Mouse (Mus musculus) embryo, embryonic 10.5 days (tissue): Measurements from ENCODE around the gene Rrn3.
"Not testable (repeated sequence)": the region's sequence is repeated elsewhere in the genome, so short reads cannot be mapped to it uniquely, and the experiment has no call there.

ENCODE experiments used
- DNase-seq: peaks from one replicate; pipeline ENCODE4 v3.0.0-alpha.2; 2015; ENCODE audit warnings: low spot score

Gene Rrn3

DNA sequence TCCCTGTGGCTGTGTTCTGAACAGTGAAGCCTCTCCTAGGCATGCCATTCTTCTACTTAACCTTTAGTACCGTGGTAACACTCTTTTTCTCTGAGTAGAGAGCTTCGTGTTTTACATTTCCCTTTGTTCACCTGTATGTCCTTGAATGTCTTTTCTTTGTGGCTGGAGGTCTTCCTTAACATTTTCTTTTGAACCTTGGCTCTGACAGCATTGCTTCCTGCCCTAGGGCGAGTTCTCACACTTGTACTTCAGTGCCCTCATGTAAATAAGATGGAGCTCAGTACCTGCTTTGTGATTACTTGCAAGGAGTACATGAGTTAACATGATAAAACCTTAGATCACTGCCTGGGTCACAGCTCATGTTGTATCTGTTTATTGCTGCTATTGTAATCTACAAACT is 5.4 kb downstream of the Rrn3 start:
- no peak for DNase-seq

DNA sequence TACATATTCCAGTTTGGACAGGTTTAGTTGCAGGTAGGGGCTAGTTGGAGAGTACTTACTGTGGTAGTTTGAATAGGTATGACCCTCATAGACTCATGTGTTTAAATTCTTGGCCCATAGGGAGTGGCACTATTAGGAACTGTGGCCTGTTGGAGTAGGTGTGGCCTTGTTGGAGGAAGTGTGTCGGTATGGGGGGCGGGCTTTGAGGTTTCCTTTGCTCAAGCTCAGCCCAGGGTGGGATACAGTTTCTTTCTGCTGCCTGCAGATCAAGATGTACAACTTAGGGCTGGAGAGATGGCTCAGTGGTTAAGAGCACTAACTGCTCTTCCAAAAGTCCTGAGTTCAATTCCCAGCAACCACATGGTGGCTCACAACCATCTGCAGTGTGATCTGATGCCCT is 12.9 kb downstream of the Rrn3 start:
- not testable (repeated sequence) for DNase-seq

DNA sequence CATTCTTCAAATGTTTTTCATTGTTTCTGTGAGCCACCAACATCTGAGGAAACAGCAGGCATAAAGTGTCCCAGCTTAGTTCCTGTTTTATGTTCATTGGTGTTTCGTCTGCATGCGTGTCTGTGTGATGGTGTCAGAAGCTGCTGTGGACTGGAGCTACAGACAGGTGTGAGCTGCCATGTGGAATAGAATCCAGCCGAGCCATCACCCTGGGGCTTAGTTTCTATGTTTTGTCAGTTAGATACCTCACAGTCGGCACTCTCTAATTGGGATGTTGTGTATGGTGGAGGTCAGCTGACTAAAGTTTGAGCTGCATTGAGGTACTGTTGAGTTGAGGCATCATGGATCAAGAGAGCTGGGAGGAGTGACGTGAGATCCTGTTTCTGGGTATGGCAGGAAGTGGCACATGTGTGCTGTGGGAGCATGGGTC is 16.3 kb downstream of the Rrn3 start:
- DNase-seq = no peak

DNA sequence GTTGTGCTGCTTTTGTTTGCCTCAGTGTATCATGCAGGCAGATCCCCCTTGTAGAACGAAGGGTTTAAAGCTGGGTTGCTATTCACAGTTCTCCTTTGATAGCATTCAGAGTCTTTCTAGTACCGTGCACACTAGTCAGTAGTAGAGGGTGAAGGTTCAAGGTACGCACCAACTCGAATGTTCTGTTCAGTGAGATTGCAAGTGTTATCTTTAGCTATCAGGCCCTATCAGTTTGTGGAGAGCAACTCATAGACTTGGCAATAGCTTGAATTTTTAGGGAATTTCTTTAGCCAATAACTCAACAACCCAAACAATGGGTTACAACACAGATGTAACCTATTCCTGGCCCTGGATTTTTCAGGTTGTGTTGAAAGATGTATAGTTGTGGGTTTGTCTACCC is 20.7 kb downstream of the Rrn3 start:
- DNase-seq = no peak

DNA sequence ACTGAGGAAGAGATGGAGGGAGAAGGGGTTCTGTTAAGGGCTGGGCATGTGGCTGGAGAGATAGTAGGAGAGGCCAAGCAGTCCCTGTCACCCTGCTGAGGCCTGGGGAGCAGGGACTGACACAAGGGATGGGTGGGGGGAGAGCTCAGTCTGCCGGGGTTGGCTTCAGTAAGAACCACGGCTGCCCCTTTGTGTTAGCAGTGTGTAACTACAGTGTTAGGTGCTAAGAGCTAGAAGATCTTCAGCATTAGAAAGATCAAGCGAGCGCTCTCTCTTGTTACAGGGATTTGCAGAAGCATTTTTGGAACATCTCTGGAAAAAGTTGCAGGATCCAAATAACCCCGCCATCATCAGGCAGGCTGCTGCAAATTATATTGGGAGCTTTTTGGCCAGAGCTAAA is 24.2 kb downstream of the Rrn3 start:
- DNase-seq = no peak

DNA sequence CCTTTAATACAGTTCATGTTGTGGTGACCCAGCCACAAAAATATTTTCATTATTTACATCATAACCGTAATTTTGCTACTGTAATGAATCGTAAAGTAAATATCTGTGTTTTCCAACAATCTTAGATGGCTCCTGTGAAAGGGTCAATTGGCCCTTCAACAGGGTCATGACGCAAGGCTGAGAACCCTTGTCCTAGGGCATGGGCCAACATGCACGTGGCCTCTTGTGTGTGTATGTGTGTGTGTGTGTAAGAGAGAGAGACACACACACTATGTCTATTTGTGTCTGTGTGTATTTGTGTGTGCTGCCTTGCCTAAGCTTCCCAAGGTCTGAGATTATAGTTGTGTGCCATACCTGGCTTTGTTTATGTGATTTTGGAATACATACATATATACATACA is 27.1 kb downstream of the Rrn3 start:
- DNase-seq = no peak

DNA sequence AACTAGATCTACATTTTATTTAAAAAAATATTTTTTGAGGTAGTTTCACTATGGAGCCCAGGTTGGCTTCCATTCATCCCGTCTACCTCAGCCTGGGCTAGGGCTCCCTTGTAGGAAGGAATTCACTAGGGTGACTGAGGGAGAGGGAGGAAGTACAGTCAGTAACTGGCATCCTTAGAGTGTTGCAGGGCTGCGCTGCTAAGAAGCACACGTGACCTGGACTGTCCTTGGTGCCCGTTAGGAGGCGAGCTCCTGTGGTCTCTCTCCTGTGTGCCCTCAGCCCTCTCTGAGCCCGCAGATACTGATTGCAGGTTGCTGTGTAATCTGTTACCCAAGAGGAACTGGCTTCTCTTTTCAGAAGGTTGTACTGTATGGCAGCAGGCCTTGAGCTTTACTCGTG is 27.9 kb downstream of the Rrn3 start:
- no peak for DNase-seq

DNA sequence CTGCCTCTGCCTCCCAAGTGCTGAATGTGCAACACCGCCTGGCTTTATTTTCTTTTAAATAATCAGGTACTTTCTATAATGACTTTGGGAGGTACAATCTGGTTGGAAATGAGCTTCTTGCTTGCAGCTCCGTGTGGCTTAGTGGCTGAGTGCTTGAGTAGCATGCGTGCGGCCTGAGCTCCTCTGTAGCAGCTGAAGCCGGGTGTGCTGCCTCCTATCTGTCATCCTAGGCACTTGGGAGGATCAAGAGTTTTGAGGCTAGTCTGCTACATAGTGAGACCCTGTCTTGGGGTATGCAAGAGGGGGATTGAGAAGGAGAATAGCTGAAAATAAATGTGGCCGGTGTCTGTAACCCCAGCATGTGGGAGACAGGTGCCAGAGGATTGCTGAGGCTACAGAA is 31.6 kb downstream of the Rrn3 start:
- DNase-seq = no peak

DNA sequence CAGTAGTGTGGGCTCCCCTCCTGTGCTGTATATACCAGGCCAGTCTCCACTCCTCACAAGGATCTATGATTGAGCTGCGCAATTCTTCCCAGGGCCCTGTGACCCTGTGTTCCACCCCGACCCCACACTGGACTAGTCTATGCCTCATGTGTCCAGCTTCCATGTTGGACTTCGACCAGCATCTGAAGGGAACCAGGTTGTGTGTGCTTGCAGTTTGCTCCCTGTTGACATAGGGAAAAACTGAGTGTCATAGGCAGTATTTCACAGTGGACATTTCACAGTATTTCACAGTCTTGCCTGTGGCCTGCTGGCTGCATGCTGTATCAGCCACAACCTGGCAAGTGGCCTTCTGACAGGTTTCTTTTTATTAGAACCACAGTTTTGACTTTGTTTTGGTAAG is 32.7 kb downstream of the Rrn3 start:
- no peak for DNase-seq

DNA sequence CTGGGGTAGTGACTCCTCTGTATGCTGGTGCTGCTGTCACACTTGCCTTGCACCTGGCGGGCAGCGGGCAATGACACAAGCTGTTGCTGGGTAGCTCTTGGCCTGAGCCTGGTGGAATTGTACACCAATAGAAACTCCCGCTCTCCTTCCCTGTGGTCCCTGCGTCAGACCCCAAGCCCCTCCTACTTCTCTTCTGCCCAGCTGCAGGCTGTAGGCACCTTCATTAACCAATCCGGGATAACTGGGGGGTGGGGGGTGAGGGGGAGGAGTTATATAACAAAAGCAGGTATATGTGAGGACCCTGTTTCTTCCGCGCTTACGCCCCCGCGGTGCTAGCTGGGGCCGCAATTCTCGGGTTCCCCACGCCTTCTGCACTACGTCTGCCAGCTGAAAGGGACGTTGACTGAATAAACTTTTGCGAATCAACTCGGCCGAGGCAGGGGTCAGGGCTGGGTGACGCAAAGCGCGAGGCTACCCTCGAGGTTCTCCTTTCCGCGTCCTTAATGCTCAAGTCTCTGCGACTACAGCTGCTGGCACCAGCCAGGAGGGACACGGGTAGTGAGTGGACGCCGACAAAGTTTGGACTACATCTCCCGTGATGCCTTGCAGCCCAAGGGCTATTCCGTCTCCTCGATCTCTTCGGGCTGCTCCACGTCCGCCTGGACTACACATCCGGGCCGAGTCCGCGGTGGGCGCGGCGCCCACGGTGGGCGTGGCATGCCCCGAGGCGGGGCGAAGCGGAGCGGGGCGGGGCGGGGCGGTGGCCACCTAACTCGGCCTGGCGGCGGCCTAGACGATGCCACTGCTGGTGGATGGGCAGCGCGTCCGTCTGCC is 38.3 kb downstream of the Rrn3 start, which contains the start of gene Ntan1:
TSS of gene Ntan1 (plus strand) at position 286 of the 834 bp plus-strand sequence.
- peak; percentile 95 for DNase-seq

DNA sequence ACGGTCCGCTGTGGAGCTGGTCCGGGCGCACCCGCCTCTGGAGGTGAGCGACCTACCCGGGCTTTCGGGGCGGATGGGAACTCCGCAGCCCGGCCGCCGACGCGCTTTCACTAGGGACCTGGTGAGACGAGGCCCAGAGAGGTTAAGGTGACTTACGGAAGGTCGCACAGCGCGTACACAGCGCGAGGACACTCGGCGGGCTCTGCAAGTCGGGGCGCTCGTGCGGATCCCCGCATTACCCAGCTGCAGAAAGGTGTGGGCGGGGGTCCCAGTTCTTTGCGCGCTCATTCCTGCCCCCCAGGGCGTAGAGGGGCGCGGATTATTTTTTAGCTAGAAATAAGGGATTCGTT is 38.9 kb downstream of the Rrn3 start:
- no peak for DNase-seq

DNA sequence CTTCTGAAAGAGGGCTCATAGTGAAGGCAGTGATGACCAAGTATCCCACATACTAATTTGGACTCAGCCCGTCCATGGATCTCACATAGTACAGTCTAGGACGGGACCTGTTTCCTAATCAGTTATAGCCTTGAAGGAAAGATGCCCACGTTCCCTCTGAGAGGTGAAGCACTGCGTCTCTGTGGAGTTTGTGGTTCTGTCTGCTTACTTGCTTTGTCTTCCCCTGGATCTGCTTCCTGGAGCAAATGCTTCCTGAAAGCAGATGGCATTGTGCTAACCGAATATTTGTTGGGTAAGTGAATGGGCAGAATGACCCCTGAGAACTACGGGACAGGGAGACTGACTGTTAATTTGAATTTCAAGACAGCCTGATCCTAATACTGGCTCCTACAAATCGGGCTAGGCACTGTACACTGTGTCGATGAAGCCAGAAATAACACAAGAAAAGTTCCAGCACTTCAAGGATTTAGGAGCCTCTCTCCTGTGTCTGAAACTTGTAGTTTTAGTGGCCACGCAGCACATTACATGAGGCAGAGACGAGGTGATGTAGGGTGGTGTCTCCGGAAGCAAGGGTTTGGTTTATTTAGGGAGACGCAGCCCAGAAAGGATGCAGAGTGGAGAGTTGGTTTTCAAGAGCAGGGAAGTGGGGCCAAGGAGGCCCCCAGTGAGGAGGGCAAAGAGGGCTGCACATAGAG is 39.4 kb downstream of the Rrn3 start:
- DNase-seq = peak; percentile 33

DNA sequence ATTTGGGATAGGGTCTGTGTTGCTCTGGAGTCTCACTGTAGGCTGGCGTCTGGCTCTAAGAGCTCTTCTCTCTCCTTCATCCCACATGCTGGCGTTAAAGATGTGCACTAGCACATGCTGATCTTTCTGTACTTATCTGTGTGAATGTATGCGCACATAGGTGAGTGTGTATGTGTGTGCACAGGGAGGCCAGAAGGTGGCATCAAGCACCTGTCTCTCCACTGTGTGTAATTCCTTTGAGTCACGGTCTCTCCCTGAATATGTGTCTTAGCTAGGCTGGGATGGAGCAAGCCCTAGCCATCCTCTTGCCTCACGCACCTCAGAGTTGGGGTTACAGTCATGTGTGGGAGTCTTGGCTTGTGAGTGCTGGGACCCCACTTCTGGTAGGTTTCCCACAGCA is 40.3 kb downstream of the Rrn3 start:
- DNase-seq = no peak

DNA sequence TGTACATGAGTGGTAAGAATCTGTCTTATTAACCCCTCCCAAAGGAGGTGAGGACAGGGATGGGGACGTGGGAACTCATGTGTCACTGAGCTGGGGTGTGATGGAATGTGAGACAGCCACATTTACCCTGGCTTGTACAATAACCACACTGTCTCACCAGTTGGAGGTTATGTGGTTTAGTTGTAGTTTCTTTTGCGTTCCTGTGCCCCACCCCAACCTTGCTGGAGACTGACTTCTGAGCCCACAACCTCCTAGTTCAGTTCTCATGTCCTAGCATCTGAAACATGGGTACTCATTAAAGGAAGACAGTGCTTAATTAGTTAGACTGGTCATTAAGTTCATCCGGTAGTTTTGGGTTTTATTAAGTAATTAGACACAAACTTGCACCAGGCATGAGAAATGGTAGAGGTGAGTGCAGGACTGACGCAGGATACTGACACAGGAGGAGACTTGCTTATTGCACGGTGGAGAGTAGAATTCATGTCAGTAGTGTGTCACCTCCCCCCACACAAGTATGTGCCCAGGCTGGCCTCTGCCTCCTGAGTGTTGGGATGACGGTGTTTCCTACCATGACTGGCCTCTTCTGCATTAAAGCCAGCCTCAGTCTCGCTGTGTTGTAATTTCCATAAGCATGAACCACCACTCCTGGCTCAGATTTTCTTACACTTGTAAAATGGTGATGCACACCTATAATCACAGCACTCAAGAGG is 45.4 kb downstream of the Rrn3 start:
- no peak for DNase-seq

DNA sequence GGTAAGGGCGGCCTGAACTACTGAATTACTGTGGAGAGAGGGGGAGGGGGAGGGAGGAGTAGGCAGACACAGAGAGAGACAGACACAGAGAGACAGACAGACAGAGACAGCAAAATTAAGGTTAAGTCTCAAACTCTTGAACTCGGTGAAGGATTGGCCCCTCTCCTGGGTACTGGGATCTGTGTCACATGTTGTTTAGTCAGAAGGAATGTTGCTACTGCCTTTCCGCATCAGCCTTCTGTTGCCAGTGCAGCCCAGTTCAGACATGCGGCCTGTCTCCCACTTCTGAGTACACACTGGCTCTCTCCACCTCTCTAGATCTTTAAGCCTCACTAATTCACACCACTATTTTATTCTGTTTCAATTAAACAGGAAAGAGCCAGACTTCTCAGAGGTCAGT is 46.0 kb downstream of the Rrn3 start:
- DNase-seq = no peak

DNA sequence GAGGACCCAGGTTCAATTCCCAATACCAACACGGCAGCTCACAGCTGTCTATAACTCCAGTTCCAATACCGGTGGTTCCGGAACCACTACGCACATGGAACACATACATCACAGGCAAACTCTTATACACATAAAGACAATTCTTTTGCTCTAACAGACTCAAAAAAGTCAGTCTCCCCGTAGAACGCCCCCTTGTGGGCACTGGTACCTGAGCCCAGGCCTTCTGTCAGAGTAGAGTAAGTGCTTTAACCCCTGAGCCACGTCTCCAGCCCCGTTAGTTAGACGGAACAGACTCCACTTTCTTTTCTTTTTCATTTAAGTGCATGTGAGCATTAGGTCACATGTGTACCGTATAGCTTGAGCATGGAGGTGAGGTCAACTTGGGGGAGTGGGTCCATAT is 49.9 kb downstream of the Rrn3 start:
- no peak for DNase-seq

DNA sequence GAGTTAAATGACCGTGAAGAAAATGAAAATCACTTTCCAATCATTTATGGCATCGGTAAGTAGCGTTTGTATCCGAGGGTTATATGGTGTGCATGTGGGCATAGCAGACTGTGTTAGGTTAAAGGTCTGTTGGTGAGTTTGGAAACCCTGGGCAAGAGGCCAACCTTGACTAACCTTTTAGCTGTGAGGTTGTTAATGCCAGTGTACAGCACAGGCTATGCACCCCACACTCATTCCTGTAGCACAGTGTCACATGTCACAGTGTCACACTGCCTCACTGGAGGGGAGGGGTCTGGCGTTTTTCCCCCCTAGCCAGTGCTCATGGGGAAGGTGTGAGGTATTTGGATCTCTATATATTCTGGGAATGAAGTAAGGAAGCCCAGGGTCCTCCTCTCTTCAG is 51.1 kb downstream of the Rrn3 start:
- DNase-seq = no peak

DNA sequence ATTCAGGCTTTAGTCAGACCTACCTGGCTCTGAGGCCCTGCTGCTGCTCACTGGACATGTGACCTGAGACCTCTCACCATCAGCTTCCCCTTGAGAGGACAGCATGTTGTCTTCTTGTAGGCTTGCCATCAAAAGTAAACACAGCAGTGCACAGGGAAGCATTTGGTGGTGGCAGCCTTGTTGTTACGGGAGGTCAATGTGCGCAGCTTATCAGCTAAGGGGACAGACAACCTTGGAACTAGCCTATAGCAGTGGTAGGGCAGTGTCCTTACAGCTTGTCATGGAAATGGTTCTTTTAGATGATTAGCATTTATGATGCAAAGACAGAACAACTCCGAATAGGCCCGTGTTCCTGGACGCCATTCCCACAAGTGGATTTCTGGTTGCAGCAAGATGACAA is 53.9 kb downstream of the Rrn3 start:
- no peak for DNase-seq

DNA sequence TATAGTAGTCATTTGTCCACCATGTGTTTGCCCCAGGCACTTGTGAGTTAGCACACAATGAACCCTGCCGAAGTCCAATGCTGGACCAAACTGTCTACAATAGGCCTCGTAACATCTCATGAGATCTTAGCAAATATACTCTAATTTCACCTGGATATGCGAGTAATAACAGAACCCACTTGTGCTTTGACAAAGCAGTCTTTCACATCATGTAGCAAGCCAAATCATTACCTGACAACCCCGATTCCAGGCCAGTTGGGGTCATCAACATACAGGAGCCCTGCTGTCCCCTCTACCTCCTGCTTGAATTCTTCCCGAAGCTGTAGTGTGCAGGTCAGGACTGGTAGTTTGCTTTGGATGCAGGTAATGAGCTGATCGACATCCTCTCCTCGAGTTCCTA is 59.5 kb downstream of the Rrn3 start:
- DNase-seq = no peak

DNA sequence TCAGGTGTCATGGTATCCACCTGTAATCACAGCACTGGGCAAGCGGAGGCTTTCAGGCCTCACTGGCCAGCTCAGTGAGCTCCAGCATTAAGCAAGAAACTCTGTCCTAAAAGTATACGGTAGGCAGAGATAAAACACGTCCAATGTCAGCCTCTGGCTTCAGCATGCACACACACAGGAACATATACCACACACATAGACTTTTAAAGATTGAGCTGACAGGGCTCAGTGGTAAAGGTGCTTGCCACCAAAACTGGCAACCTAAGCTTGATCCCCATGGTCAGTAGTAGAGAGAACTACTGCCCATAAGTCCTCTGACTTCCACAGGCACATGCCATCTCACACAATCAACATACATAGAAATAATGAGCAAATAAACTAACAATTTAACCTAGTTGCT is 60.4 kb downstream of the Rrn3 start:
- no peak for DNase-seq

DNA sequence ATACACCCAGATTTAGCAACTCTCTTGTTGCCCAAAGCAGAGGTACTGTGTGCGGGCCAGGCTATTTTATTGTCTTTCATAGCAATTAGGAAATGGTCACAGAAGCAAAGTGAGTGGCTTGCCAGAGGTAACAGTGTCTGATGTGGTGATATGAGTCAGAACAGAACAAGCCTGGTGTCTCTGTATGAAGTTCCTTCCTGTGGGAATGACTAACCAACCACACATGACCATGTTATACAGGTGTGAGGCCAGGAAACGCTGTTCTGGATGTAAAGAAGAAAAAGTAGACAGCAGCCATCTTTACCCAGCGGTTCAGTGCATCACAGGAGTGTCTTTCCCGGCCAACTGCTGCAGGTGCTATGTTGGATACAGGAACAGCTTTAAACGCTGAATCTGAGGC is 64.5 kb downstream of the Rrn3 start:
- DNase-seq = no peak

DNA sequence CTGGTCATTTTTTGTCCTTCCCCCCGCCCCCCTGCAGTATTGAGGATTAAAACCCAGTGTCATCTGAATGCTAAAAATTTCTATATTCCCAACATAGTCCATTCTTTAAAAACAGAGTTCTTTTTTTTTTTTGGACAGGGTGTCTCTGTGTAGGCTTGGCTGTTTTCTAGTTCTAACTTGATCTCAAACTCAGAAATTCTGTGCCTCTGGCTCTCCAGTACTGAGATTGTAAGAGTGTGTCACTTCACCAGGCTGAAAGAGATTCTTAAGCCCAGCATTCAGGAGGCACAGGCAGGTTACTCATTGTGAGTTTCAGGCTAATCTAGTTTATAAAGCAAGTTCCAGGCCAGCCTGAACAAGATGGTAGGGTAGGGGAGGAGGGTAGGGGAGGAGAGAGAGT is 66.2 kb downstream of the Rrn3 start:
- DNase-seq = no peak

DNA sequence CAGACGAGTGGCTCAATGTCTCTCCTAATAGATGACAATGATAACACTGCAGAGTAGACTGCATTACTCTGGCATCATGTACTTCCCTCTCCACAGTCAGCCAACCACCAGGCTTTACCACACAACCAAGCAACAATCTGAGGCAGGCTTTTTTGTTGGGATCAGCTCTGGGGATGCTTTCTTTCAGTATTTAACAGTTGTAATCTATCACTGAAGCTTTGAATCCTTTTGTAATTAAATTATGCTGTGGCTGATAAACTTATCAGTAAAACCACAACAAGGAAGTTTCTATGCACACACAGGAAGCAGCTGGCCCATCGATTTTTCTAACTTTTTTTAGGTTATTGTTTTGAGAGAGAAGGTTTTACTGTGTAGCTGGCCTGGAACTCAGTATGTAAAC is 67.8 kb downstream of the Rrn3 start:
- DNase-seq = no peak
